Mouse (Mus musculus): ENCODE data around the gene Zfp771. TPM values are rescaled to one million over a fixed set of nuclear protein-coding genes. Genes with fewer than 3 reads are reported as not detected.

Zfp771 gene
- 10.6 and 13.1 TPM in 2 replicates for polyA plus RNA-seq (2011; ENCODE audit: insufficient read depth, insufficient read length, low replicate concordance, missing spikeins)

GRCm38 (mm10) chr7:127243870-127244657 is at the start of gene Zfp771:
Gene Zfp771 (plus strand): TSS chr7:127244274.
- Histone ChIP-seq H3K4me3 (replicated peaks; ENCODE audit: control insufficient read depth, low read depth, low read length) (peak within 1 kb of the TSS; percentile 86), H3K27ac (ENCODE audit: control insufficient read depth, insufficient read depth, low read depth, low read length, poor library complexity) (peak within 1 kb of the TSS; percentile 90), H3K4me1 (ENCODE audit: control insufficient read depth, insufficient read depth, low read length) (no peaks in the 10 kb centered on the region; the same call in 1 of the 2 replicates)
- TF ChIP-seq POLR2A (IDR thresholded peaks at IDR 0.05; ENCODE audit: borderline replicate concordance, control insufficient read depth, low read depth, low read length) (peak; percentile 74; the same call in 1 of the 2 replicates), CTCF (IDR thresholded peaks at IDR 0.05; ENCODE audit: control insufficient read depth, insufficient read depth, low read length) (no peak)
- 2% methylated on average over 54 of the region's 56 CpGs for WGBS

- H3K27ac ChIP-seq (ENCODE audit: control insufficient read depth, insufficient read depth, low read depth, low read length, poor library complexity) = no peak overlapping the region
- TF ChIP-seq POLR2A (IDR thresholded peaks at IDR 0.05; ENCODE audit: borderline replicate concordance, control insufficient read depth, low read depth, low read length) (no peak), CTCF (IDR thresholded peaks at IDR 0.05; ENCODE audit: control insufficient read depth, insufficient read depth, low read length) (no peak)
- peaks cover 4% of the 10 kb centered on the region for H3K4me1 ChIP-seq (ENCODE audit: control insufficient read depth, insufficient read depth, low read length)
- WGBS = 60% methylated on average over 7 of the region's 7 CpGs
- peak overlapping the region; percentile 84 for H3K4me3 ChIP-seq (replicated peaks; ENCODE audit: control insufficient read depth, low read depth, low read length)
These were observed 49.4 kb upstream of the Zfp771 start for GRCm38 (mm10) chr7:127194633-127195029.

GRCm38 (mm10) chr7:127195544-127196295 is 48.4 kb upstream of the Zfp771 start, which contains the start of gene Cd2bp2:
Gene Cd2bp2 (minus strand): TSS chr7:127196050.
- Histone ChIP-seq H3K4me3 (replicated peaks; ENCODE audit: control insufficient read depth, low read depth, low read length) (peak within 1 kb of the TSS; percentile 84), H3K27ac (ENCODE audit: control insufficient read depth, insufficient read depth, low read depth, low read length, poor library complexity) (peak within 1 kb of the TSS; percentile 67), H3K4me1 (ENCODE audit: control insufficient read depth, insufficient read depth, low read length) (peaks cover 4% of the 10 kb centered on the region)
- under 1% methylated on average over 51 of the region's 51 CpGs for WGBS
- TF ChIP-seq CTCF (IDR thresholded peaks at IDR 0.05; ENCODE audit: control insufficient read depth, insufficient read depth, low read length) = peak; percentile 2; the same call in 1 of the 2 replicates
- TF ChIP-seq POLR2A (IDR thresholded peaks at IDR 0.05; ENCODE audit: borderline replicate concordance, control insufficient read depth, low read depth, low read length) = peak; percentile 48

GRCm38 (mm10) chr7:127196484-127196883 is 47.6 kb upstream of the Zfp771 start:
- WGBS = 43% methylated on average over 11 of the region's 11 CpGs
- H3K4me3 ChIP-seq (replicated peaks; ENCODE audit: control insufficient read depth, low read depth, low read length) = peak overlapping the region; percentile 40
- peak overlapping the region; percentile 42 for H3K27ac ChIP-seq (ENCODE audit: control insufficient read depth, insufficient read depth, low read depth, low read length, poor library complexity)
- H3K4me1 ChIP-seq (ENCODE audit: control insufficient read depth, insufficient read depth, low read length) = peaks cover 4% of the 10 kb centered on the region
- TF ChIP-seq POLR2A (IDR thresholded peaks at IDR 0.05; ENCODE audit: borderline replicate concordance, control insufficient read depth, low read depth, low read length) = no peak
- no peak for TF ChIP-seq CTCF (IDR thresholded peaks at IDR 0.05; ENCODE audit: control insufficient read depth, insufficient read depth, low read length)

- H3K4me1 ChIP-seq (ENCODE audit: control insufficient read depth, insufficient read depth, low read length) = peaks cover 2% of the 10 kb centered on the region; the same call in 1 of the 2 replicates
These were observed 37.5 kb upstream of the Zfp771 start for GRCm38 (mm10) chr7:127206606-127207005.

GRCm38 (mm10) chr7:127207374-127208294 is 36.4 kb upstream of the Zfp771 start:
- peak overlapping the region; percentile 95 for H3K27ac ChIP-seq (ENCODE audit: control insufficient read depth, insufficient read depth, low read depth, low read length, poor library complexity)
- WGBS = under 1% methylated on average over 53 of the region's 53 CpGs
- TF ChIP-seq CTCF (IDR thresholded peaks at IDR 0.05; ENCODE audit: control insufficient read depth, insufficient read depth, low read length) (no peak), POLR2A (IDR thresholded peaks at IDR 0.05; ENCODE audit: borderline replicate concordance, control insufficient read depth, low read depth, low read length) (peak; percentile 13; the same call in 1 of the 2 replicates)
- H3K4me3 ChIP-seq (replicated peaks; ENCODE audit: control insufficient read depth, low read depth, low read length) = peak overlapping the region; percentile 68
- peaks cover 2% of the 10 kb centered on the region; the same call in 1 of the 2 replicates for H3K4me1 ChIP-seq (ENCODE audit: control insufficient read depth, insufficient read depth, low read length)

More at GRCm38 (mm10) chr7:127206606-127207005, 37.5 kb upstream of the Zfp771 start:
- H3K4me3 ChIP-seq (replicated peaks; ENCODE audit: control insufficient read depth, low read depth, low read length) = peak overlapping the region; percentile 68
- H3K27ac ChIP-seq (ENCODE audit: control insufficient read depth, insufficient read depth, low read depth, low read length, poor library complexity) = peak overlapping the region; percentile 95
- 5% methylated on average over 2 of the region's 2 CpGs for WGBS
- no peak for TF ChIP-seq CTCF (IDR thresholded peaks at IDR 0.05; ENCODE audit: control insufficient read depth, insufficient read depth, low read length)
- TF ChIP-seq POLR2A (IDR thresholded peaks at IDR 0.05; ENCODE audit: borderline replicate concordance, control insufficient read depth, low read depth, low read length) = no peak

- peaks cover 2% of the 10 kb centered on the region; the same call in 1 of the 2 replicates for H3K4me1 ChIP-seq (ENCODE audit: control insufficient read depth, insufficient read depth, low read length)
- peak within 1 kb of the TSS; percentile 95 for H3K27ac ChIP-seq (ENCODE audit: control insufficient read depth, insufficient read depth, low read depth, low read length, poor library complexity)
- TF ChIP-seq POLR2A (IDR thresholded peaks at IDR 0.05; ENCODE audit: borderline replicate concordance, control insufficient read depth, low read depth, low read length) (peak; percentile 12; the same call in 1 of the 2 replicates), CTCF (IDR thresholded peaks at IDR 0.05; ENCODE audit: control insufficient read depth, insufficient read depth, low read length) (no peak)
- WGBS = under 1% methylated on average over 44 of the region's 44 CpGs
- peak within 1 kb of the TSS; percentile 68 for H3K4me3 ChIP-seq (replicated peaks; ENCODE audit: control insufficient read depth, low read depth, low read length)
These were observed 35.9 kb upstream of the Zfp771 start, which contains the start of gene Tbc1d10b for GRCm38 (mm10) chr7:127208295-127208552. Gene Tbc1d10b (minus strand): TSS chr7:127208468.
